In the genomic region with DNA sequence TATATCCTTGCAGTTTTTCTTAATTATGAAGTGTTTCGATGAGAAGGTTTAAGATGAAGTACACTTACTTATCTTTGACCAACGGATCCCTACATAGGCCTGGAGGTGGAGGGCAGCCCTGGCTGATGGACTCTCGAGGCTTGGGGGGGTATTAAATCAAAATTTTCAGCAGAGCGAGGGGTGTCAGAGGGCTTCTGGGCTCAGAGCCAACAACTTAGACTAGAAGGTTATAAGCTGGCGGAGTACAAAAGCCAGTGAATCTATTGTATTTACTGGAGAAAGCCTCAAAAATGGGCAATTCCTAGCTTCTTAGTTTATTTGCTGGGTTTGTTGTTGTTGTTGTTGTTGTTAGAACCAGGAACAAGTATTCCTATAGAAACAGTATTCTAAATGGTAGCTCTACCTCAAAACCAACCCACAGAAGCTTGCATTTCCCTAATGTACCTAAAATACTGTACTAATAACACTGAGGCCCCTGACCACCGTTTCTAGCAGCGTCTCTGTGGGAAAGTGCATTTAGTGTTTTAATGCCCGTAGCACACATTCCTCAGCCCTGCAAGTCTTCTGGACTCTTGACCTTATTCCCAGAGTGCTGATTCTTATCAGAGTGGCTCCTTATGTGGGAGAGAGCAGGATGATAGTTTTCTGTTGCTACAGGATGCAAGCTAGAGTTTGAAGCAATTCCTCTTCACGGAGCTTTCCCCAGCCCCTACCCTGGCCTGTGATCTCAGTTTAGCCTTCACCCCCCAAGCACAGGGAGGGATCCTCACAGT, we compare ENCODE assay signal across 23 mouse cellular contexts. TPM values are rescaled to one million over a fixed set of nuclear protein-coding genes. Genes with fewer than 3 reads are reported as not detected.
A peak's percentile ranks its signal among the peaks of the same experiment; 100 is the strongest.
DNase-seq lines count a peak whose midpoint lies in the region; TF ChIP-seq lines count a peak whose summit lies in the region.
"Had no signal": no experiment of that assay in that cellular context is flagged by ENCODE, and none has a peak within 500 bp of the region (broad histone marks: within the 10 kb centered on the region; RNA-seq: fewer than 3 reads in every experiment).

No protein-coding gene starts in this region.

- WGBS in spleen, adult 2 months = 84% methylated on average over 9 of the region's 9 CpGs

- TF ChIP-seq CTCF in spleen, adult 2 months (IDR thresholded peaks at IDR 0.05; ENCODE audit: extremely low read depth, insufficient read depth, insufficient read length, insufficient replicate concordance) = no peak

- H3K27me3 ChIP-seq in spleen, adult 2 months (ENCODE audit: control insufficient read depth, insufficient read depth, low read length) = no peaks in the 10 kb centered on the region
- H3K27me3 ChIP-seq: midbrain, embryonic 15.5 days had no signal

- no peak for TF ChIP-seq POLR2A in spleen, adult 2 months (IDR thresholded peaks at IDR 0.05; ENCODE audit: low read depth, low read length)

- peaks cover 21% of the 10 kb centered on the region; the same call in 1 of the 2 replicates for H3K4me1 ChIP-seq in spleen, adult 2 months (ENCODE audit: control insufficient read depth, insufficient read depth, insufficient read length)

- no peak overlapping the region for H3K4me3 ChIP-seq in spleen, adult 2 months (ENCODE audit: extremely low read depth, insufficient read depth, insufficient read length)
- H3K4me3 ChIP-seq: embryonic facial prominence, embryonic 10.5 days; erythroblast, embryonic 14.5 days; midbrain, embryonic 15.5 days had no signal

- DNase-seq in embryo, embryonic 10 days (ENCODE audit: low spot score) = peak; percentile 21
- no peak for DNase-seq in embryo, embryonic 9.5 days (ENCODE audit: extremely low spot score)
- peak; percentile 31 for DNase-seq in left cerebral cortex, postnatal 4 days
- no peak for DNase-seq in left cerebral cortex, postnatal 25 days (ENCODE audit: low spot score in 2 of 2)
- DNase-seq in spleen, adult 2 months (ENCODE audit: low read depth in 1 of 2, low spot score in 2 of 2) = no peak
- DNase-seq in spleen, postnatal 14 days (ENCODE audit: low spot score in 2 of 2) = no peak
- no peak for DNase-seq in frontal cortex, postnatal 36 days (ENCODE audit: low spot score in 2 of 2)
- DNase-seq: adrenal gland, postnatal 10 days; B cell, adult 2 months; cerebellum, adult 8-10 months; gastrocnemius, postnatal 36 days; heart, postnatal 14 days; kidney, adult 18-20 months; liver; liver, postnatal 0 days; right cerebral cortex, postnatal 14 days; thymus, postnatal 25 days had no signal

- no peaks in the 10 kb centered on the region for H3K36me3 ChIP-seq in spleen, adult 2 months (ENCODE audit: control insufficient read depth, insufficient read depth, low read length)
- H3K36me3 ChIP-seq: embryonic facial prominence, embryonic 10.5 days; midbrain, embryonic 15.5 days had no signal

- intact Hi-C loops in left cerebral cortex, postnatal 4 days (cut with DNase I) = no loop called here
- intact Hi-C loops in left cerebral cortex, postnatal 25 days (cut with DNase I) = no loop called here

- peak overlapping the region; percentile 89; the same call in 1 of the 2 replicates for H3K27ac ChIP-seq in spleen, adult 2 months (ENCODE audit: insufficient read depth, low read length)
- H3K27ac ChIP-seq: embryonic facial prominence, embryonic 10.5 days; hindbrain, embryonic 14.5 days; macrophage; midbrain, embryonic 15.5 days; stomach, postnatal 0 days had no signal

RNA-seq across cellular contexts. Expression of gene Med13, which starts 29.9 kb away (rescaled TPM):
- total RNA-seq in left cerebral cortex, postnatal 4 days (2021) = 10 to 100 TPM; 74.7 to 87.4 TPM
- 10 to 100 TPM; 56.0 to 64.6 TPM for total RNA-seq in left cerebral cortex, postnatal 25 days (2021)
- polyA plus RNA-seq in spleen, adult 2 months (2012; rRNA removed) = 22.3 and 23.2 TPM in 2 replicates

Comparison
In these comparisons a context has a peak if more than half of its experiments do, and no peak if none do; other contexts are left out.
1. DNase-seq: peak in embryo, embryonic 10 days (single experiment) and left cerebral cortex, postnatal 4 days (single experiment); none in embryo, embryonic 9.5 days (single experiment), left cerebral cortex, postnatal 25 days (0 of 2), spleen, adult 2 months (0 of 2), spleen, postnatal 14 days (0 of 2) and frontal cortex, postnatal 36 days (0 of 2).